Mouse (Mus musculus): ENCODE measurements around the gene Parp8.

The Parp8 gene

DNA sequence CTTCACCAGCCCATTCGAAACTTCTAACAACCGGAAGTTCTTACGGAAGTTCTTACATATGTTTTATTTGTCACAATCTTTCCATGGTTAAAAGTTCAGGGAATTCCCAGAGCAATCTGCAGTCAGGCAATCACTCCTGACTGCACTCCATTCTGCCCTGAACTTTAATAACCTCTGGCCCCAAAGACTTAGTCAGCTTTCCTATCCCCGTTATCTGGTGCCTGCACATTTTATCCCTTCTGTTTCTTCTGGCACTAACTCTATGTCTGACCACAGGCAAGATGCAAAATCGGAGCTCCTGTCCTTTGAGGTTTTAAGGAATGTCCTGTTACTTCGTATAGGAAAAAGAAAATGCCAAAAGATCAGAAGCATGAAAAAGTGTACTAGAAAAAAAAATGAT is 4.7 kb downstream of the Parp8 start:
- CTCF ChIA-PET = interaction anchor here (0.6 kb wide), 1 partner anchor 290 kb away, joined by 7 read pairs; no protein-coding TSS in a partner anchor

DNA sequence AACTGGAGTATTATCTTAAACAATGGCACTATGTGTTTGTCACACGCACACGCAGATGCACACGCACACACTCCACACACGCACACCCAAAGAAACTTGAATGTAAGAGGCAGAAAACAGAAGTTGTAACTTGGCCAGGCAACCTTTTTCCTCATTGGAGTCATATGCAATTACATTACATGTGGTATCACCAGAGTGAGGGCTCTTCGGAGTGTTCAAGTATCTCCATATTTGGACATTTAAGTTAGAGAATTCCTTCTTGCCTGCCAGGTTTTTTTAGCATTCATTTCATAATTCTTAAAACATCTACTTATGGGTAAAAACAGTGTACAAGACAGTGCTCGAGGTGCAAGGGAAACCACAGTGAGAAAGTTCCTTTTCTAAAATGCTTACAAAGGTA is 6.7 kb downstream of the Parp8 start:
- CTCF ChIA-PET = no interaction called here

DNA sequence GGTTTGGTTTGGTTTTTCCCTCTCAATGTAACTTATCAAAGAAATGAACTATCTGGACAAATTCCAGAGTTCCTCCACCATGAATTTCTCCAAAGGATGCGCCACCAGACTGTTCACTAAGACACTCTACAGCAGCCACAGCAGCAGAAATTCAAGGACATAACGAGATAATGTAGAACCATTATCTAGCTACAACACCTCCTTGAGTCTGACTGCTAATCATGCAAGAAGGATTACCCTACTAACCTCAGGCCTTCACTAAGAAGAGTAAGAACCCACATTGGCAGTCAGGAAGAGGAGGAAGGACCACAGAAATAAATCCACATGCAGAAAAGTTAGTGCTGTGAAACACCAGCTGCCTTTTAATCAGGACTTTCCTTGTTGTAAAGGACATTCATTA is 11.8 kb downstream of the Parp8 start:
- CTCF ChIA-PET = no interaction called here

DNA sequence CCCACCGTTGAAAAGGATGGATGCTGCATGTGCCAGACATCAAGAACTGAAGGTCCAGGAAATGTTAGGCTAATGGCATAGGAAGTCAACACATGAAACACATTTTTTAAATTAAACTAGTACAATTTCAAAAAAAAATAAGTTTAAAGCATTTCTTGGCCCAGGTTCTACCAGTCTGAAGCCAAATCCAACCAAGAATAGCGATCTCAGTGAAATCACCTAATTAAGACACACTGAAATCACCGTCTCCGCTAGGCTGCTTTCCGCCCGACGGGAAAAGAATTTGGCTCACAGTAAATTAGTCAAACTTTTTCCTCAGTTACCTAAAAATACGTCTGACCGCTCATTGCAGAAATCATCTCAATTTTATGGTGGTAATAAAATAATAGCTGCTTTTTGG is 13.3 kb downstream of the Parp8 start:
- CTCF ChIA-PET = interaction anchor here (0.6 kb wide), 1 partner anchor 42 kb away, joined by 5 read pairs; no protein-coding TSS in a partner anchor

DNA sequence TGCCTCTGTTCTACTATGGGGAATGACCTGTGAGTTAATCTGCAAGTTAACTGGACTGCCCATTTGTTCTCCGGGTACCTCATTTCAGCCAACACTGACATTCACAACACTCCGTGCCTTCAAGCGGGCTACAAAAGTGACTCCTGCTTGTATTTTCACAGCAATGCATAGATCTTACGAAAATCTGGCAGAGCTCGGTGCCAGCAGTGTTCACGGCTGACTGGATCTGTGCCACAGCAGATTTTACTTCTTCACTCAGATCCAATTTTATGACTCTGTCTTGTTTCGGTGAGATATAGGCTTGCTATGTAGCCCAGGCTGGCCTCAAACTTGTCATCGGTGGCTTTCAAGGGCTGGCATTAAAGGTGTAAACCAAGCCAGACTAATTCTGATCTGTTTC is 15.2 kb downstream of the Parp8 start:
- CTCF ChIA-PET = no interaction called here

DNA sequence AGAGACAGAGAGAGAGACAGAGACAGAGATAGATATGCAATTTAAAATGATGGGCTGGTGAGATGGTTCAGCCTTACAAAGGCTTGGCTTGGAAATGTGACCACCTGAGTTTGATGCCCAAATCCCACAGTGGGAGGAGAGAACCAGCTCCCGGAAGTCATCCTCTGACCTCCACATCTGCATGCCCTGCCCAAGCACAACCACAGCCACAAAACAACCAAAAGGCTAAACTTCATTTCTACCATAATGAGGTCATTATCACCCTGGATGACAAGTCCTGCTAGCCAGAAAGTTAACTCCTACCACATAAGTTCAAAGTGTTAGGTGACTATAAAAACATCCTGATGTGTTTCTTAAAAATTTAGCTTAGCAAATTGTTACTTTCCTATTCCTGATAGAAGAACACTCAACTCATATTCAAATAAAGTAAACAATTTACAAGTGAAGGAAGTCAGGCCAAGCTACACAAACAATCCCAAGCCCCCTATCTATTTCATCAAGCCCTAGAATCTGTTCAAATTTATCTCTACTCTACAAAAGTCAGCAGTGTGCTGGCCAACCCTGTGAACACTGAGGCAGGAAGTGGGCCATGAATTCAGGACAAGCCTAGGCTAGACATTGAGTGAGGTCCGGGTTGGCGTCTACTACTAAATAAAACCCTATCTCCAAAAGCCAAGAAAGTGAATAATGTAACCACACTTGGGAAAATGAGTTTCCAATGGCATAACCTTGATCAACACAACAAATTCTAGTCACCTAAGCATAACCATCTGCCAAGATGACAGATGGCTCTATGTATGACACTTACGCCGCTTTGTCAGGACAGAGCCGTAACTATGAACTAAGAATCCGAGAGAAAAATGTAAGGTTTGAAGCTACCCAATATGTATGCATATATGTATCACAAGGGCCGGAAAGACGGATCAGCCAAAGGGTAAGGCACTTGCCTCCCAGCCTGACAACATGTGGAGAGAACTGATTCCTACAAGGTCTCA is 17.0 kb downstream of the Parp8 start:
- CTCF ChIA-PET = no interaction called here

DNA sequence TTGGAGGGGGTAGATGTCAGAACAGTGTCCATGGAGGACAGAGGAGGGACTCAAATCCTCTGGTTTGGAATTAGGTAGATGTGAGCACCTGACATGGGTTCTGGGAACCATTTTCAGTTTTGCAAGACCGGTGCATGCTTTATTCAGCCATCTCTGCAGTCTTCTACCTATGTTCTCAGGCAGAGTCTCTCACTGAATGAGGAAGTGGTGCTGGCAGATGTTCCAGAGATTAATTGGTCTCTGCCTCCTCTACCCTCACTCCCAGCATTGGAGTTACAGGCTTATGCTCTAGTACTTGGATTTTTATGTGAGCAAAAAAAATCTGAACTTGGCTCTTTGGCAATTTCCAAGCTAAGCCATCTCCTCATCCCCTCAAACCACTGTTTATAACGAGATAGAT is 17.8 kb downstream of the Parp8 start:
- CTCF ChIA-PET = no interaction called here

DNA sequence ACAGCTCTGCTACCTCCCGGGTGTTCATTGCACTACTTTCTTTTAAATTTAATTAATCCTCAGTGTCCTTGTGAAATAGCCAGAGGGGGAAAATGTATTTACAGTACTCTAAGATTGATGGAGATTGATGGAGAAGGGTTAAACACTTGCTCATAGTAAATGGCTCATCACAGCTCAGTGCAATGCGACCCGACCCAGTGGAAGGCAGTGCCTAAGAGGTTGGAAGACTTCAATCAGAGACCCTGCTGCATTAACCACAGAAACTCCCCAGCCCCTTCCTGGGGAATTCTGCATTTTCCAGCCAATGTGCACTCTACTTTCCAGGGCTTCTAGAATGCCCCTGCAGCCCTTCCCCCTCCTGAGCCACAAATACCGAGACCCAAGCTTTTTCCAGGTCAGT is 18.7 kb downstream of the Parp8 start:
- CTCF ChIA-PET = no interaction called here

DNA sequence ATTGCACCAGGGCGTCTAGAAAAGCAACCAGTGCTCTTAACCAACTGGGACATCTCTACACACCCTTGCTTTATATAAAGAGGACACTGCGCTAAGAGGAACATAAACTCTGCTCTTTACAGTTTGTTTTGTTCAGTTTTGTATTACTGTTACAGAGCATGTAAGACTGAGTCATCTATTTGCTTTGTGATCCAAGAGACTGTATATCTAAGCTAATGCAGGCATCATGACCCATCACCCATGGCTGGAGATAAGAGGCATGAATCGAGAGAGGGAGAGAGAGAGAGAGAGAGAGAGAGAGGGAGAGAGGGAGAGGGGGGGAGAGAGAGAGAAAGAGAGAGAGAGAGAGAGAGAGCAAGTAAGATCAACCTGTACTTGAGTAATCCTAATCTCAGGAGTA is 24.8 kb downstream of the Parp8 start:
- CTCF ChIA-PET = no interaction called here

DNA sequence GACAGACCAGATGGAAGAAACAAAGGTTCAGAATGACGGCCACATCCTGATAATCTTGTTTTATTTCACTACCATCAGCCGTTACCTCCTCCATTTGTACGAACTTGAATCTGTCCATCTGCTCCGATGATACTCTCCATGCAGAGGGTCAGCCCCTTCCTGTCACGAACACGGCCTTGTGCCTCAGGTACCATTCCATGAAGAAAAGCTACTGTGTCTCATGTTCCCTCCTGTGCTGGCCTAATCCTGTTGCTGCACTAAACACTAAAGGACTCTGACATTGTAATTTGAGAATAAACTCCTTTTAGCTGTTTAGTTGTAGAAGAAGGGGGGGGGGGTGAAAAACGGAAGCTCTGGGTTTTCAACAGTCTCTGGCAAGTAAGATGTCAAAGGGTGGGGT is 33.8 kb downstream of the Parp8 start:
- CTCF ChIA-PET = interaction anchor here (0.6 to 0.9 kb wide), 2 partner anchors 13 to 62 kb away, joined by 3 to 14 read pairs; no protein-coding TSS in a partner anchor

DNA sequence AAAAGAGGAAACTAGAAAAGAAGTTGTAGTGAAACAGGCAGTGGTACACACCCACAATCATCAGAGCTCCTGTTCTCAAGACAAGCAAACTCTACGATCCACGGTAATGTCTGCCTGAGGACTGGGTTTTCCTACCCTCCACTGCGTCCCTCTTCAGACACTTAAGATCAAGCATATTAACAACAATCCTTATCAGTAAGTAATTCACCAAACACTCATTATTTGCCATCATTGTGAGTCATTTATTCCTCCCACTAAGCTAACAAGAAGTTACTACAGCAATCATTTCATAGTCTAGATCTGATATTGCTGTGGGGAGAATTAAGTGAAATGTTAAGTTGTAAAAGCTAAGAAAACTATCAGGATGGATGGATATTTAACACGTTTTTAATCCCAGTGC is 35.0 kb downstream of the Parp8 start:
- CTCF ChIA-PET = interaction anchor here (0.5 kb wide), 1 partner anchor 50 kb away, joined by 3 read pairs; no protein-coding TSS in a partner anchor

DNA sequence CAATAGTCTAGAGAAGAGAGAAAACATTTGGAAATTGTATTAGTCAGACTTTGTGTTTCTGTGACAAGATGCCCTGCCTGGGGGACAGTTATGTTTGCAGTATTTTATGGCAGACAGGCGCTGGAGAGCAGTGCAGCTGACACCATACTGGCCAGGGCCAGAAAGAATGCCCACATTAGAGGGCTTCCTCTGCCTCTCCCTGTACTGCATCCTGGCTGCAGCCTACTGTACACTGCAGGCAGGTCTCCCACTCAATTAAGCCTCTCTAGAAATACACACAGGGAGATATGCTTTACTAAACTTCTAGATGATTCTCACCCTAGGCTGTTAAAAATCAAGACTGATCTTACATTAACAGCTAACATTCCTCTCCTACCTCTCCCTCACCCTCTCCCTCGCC is 36.6 kb downstream of the Parp8 start:
- CTCF ChIA-PET = no interaction called here

DNA sequence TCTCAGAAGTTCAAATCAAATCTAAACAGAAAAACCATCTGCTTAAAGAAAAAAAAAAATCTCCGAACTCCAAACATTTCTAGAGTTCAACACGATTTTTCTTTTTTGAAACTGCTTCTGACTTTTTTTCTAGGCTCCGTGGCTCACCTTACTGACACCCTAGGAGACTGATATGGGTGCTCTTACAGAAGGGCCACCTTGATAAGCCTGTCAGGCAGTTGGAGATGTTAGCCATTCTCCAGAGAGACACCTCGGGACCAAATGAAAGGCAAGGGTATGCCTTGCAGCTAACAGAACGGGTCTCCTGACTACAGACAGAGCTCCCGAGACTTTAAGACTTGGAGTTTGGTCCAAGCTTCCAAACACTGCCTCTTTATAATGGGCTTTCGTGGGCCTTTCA is 37.1 kb downstream of the Parp8 start:
- CTCF ChIA-PET = no interaction called here

DNA sequence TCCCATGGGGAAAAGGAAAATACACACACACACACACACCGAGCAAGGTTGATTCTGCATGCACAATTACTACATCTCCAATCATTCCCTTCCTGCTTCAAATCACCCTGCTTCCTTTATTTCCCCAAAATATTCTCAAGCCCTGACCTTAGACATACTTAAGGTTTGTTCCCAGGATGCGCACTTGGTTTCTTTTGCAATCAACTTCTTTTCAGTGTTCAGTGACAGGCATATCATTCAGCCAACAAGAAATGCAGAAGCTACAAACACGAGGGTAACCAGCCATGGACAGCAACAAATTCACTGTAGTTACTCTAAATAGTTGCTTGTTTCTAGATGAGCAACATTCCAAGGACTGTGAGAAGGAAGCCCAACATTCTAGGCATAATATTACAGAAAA is 38.1 kb downstream of the Parp8 start:
- CTCF ChIA-PET = no interaction called here

DNA sequence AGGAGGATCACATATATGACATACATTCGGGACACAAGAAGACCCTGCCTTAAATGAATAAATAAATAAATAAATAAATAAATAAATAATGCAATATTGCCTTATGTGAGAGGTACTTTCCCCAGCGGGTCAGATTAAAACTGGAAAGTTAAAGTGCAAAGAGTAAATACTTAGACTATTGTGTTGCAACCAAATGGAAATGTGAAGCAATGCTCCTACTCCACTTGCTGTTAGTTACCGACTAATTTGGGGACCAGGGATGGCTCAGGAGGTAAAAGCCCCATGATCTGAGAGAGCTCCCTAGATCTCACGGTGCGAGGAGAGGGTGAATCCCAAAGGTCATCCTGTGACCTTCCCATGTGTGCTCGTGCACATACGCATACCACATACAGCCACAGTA is 38.7 kb downstream of the Parp8 start:
- CTCF ChIA-PET = no interaction called here

DNA sequence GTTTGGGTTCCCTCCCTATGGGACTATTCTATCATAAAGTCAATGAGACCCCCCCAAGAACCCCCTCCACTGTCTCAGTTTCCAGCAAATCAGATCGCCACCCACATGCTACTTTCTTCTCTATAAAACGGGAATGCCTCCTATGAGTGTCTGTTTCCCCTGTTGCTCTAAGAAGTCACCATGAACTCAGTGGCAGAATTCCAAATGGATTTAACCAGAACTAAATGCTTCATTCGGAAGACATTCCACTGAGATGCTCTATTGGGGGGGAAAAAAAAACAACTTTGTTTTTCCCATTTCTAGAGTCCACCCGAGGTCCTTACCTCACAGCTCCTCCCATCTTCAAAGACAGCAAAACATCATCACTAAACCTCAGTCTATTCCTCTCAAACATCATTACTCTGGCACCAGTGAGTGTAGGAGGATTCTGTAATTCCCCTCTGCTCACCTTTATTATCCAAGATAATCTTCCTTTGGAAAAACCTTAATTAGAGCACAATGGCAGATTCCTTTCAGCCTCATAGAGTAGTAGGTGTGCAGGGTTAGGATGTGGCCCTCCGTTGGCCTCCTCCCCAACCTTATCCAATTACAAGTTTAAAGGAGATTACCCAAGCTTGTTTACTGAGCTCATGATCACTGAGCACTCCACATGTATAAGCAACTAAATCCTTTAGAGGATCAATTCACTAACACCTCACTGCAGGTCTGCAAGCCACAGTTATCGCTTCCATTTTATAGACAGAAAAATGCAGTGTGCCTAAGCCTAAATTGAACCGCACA is 51.1 kb downstream of the Parp8 start:
- CTCF ChIA-PET = no interaction called here

DNA sequence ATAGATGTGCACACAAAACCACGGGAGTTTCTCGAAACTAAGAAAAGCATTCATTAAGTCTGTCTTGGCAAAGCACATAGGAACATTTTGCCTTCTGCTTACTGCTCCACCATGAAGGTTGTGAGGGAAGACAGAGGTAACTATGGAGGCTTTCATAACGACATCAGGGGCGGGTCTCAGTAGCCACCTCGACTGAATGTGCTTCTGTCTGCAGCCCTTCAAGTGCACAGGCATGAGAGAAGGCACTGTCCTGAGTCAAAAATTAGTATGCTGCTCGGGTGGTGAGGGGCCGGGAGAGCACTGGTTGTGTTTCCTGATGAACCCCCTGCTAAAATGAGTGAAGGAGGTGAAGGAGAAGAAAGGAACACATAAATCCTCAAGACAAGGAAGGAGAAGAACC is 51.8 kb downstream of the Parp8 start:
- CTCF ChIA-PET = no interaction called here

DNA sequence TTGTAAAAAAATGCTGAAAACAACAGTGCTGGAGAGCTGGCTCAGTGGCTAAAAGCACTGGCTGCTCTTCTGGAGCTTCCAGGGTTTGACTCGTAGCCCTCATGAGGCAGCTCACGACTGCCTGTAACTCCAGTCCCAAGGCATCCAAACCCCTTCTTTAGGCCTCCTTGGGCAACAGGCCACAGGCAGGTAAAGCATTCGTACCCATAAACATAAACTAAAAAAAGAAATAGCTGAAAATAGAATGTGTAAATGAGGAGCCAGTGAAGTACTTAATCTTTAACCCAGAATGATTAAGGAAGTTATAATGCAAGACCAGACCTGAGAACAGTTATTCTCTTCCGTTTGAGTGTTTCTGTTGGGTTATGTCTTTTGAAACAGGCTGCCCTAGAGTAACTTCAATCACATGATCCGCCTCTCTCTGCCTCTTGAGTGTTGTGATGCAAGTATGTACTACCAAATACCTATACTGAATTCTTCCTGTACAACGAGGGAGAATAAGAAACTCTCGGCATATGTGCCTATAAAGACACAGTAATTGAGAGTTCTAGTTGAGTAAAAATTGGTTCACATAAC is 53.2 kb downstream of the Parp8 start:
- CTCF ChIA-PET = no interaction called here

DNA sequence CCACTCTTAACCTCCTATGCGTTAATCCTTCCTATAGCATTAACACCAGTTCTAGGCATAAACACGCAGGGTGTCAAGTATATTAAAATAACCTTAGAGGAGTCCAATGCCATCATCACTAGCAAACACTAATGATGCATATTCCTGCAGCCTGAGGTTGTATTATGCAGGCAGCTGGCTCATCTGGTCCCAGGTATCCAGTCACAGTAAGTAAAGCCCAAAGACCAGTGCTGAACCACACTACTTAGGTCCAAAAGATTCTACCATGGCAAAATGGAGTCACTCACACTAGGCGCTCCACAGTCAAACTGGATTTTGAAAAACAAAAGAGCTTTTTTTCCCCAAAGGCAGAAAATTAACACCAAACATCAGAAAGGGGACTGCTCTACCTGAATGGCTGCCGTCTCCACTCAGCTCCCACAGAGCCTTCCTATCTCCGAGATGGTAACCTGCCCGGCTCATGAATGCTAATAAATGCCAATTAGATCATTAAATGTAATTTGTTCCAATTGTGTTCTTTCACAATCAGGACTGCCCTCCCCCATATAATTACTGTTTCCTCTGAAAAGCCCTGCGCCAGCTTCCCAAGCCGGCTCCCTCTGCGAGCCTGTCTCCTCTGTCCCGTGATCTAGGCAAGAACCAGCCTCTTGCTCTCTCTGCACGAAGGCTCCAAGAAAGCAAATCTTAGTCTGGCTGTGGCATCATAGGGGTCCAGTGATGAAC is 54.5 kb downstream of the Parp8 start:
- CTCF ChIA-PET = no interaction called here

DNA sequence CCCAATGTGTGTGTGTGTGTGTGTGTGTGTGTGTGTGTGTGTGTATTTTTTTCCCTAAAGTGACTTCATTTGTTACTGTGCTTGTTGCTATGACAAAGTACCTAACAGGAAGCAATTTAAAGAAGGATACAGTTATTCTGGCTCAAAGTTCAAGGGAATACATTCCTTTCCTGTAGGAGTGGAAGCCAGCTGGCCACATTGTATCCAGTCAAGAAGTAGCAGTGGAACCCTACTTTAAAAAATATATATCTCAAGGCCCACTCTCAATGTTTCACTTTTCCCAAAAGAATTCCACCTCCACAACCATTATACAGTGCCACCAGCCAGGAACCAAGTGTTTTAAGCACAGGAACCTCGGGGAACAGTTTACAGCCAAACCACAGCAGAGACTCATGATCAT is 55.7 kb downstream of the Parp8 start:
- CTCF ChIA-PET = no interaction called here

DNA sequence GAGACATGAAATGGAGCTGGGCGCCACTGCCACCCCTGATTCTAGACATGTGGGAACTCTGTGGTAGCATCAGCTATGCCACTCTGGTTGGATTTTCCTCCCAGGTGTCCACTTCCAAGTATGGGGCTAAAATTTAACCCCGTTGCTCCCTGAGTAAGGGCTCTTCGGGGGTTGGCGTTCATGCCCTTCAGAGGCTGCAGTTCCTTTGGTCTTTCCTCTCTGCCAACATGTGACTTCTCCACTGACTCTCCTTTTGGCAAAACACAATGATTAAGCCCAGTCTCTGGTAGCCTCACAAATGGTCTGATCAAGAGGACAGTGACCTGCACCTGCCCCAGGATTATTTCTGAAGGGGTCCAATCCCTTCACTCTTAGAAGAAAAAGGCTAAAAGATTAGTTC is 56.4 kb downstream of the Parp8 start:
- CTCF ChIA-PET = no interaction called here

DNA sequence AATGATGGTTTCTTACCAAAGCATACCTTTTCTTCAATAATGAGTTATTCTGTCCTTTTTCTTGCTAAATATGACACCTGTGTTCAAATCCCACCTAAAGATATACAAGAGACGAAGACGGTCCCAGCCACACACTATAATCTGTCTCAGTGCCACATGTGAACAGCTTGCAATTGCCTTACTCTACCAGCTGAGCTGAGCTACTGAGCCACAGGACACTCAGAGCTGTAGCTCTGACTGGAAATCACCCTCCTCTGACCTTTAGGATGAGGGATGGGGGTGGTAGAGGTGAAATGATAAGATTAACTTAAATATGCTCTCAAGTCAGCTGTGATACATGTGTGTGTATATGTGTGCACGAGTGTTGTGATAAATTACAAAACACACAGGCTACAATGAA is 57.9 kb downstream of the Parp8 start:
- CTCF ChIA-PET = no interaction called here
